Mouse (Mus musculus) E14TG2a.4 (cell line): Measurements from ENCODE around the gene 4930578C19Rik.

Source experiments
- CTCF ChIP-seq: conservative IDR thresholded peaks from 2 replicates; pipeline ENCODE4 v1.5.1; 2014; ENCODE audit warnings: low read length
- POU5F1 ChIP-seq: IDR thresholded peaks from 2 replicates; pipeline ENCODE4 v1.6.1; 2014; ENCODE audit warnings: low read length, borderline replicate concordance

GRCm38 (mm10) chrX:18409598-18409997 is 51.6 kb downstream of the 4930578C19Rik start:
- TF ChIP-seq CTCF (no peak), POU5F1 (no peak)
